Mouse (Mus musculus) megakaryocyte, embryonic 14.5 days (primary cell): ENCODE results near the gene Tns4.

Experiments
- FLI1 ChIP-seq: IDR thresholded peaks from 2 replicates; pipeline ENCODE4 v1.6.1; 2012; ENCODE audit warnings: low read length, inconsistent platforms, mixed read lengths
- GATA1 ChIP-seq: IDR thresholded peaks from 3 replicates; pipeline ENCODE4 v1.6.1; 2012; ENCODE audit warnings: mixed read lengths, low read length, inconsistent platforms, borderline replicate concordance

- TF ChIP-seq GATA1 (no peak), FLI1 (no peak)
Observed at GRCm38 (mm10) chr11:99099516-99099915, 10.4 kb upstream of the Tns4 start.
